Mouse (Mus musculus): ENCODE results near the gene Tub.

DNA sequence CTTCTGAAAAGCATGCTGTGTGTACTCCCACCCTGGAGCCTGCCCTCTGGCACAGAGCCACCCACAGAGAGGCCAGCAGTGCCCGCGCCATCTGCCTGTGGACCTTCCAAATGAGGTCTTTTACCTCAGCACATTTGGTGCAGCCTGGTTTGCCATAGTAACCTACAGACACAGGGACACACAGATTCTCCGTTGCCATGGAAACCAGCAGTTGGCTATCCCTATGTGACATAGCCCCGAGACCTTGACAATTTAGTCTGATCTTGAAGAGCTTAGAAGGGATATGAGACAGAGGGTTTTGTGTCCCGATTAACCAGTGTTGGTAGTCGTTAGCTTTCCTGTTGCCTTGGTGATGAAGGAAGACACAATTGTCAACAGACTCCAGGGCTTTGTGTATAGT is 22.1 kb downstream of the Tub start:
- TF ChIP-seq ZC3H11A (IDR thresholded peaks at IDR 0.05; ENCODE audit: borderline replicate concordance, low read depth, low read length) (no peak), MAFK (IDR thresholded peaks at IDR 0.05; ENCODE audit: insufficient read depth, low read depth, low read length) (no peak), CHD2 (IDR thresholded peaks at IDR 0.05; ENCODE audit: low read depth, low read length) (no peak), HCFC1 (IDR thresholded peaks at IDR 0.05; ENCODE audit: borderline replicate concordance, insufficient read depth, low read length) (no peak), ZNF384 (IDR thresholded peaks at IDR 0.05; ENCODE audit: low read depth, low read length) (no peak)

Data from ES-E14 (cell line).